Mouse (Mus musculus) limb, embryonic 14.5 days (tissue): ENCODE measurements at regions not wholly inside any gene's neighbourhood (a gene's known extent, or its start where the extent isn't known, plus 50 kb on each side); places are given as distances from the start of the nearest gene placed in this dataset.

Experiments
- ATAC-seq: fragments of 200-750 bp; cut with Nextera tagmentation; 2 replicates; pipeline ENCODE4 v1.8.0; 2017; ENCODE audit warnings: low read depth, moderate number of reproducible peaks, moderate TSS enrichment; ENCODE audit not compliant: low FRiP score
- DNase-seq: peaks from one replicate; pipeline ENCODE4 v3.0.0-alpha.2; 2015; ENCODE audit warnings: low spot score
- H3K27ac ChIP-seq: fragments of 300-500 bp; sonication (generic); replicated peaks from 2 replicates; pipeline ENCODE4 v1.5.1; 2014; ENCODE audit warnings: low read depth, mild to moderate bottlenecking, low read length, moderate library complexity, mixed read lengths
- H3K27me3 ChIP-seq: fragments of 300-500 bp; sonication (generic); 2 replicates; pipeline ENCODE4 v1.6.1; 2014; ENCODE audit warnings: low read length, mixed read lengths; ENCODE audit not compliant: control insufficient read depth, insufficient read depth
- H3K36me3 ChIP-seq: fragments of 300-500 bp; sonication (generic); 2 replicates; pipeline ENCODE4 v1.6.1; 2014; ENCODE audit warnings: mild to moderate bottlenecking, low read length, moderate library complexity, mixed read lengths; ENCODE audit not compliant: control insufficient read depth, insufficient read depth
- H3K4me1 ChIP-seq: fragments of 300-500 bp; sonication (generic); 2 replicates; pipeline ENCODE4 v1.6.1; 2014; ENCODE audit warnings: antibody characterized with exemption, low read length, mixed read lengths; ENCODE audit not compliant: control insufficient read depth, insufficient read depth
- H3K4me2 ChIP-seq: fragments of 300-500 bp; sonication (generic); replicated peaks from 2 replicates; pipeline ENCODE4 v1.6.1; 2014; ENCODE audit warnings: low read depth, mild to moderate bottlenecking, low read length, moderate library complexity; ENCODE audit not compliant: severe bottlenecking
- H3K4me3 ChIP-seq: fragments of 300-500 bp; sonication (generic); replicated peaks from 2 replicates; pipeline ENCODE4 v1.5.1; 2014; ENCODE audit warnings: low read length
- H3K9ac ChIP-seq: fragments of 300-500 bp; sonication (generic); 2 replicates; pipeline ENCODE4 v1.6.1; 2014; ENCODE audit warnings: mild to moderate bottlenecking, low read depth, low read length, moderate library complexity; ENCODE audit not compliant: severe bottlenecking
- H3K9me3 ChIP-seq: fragments of 300-500 bp; sonication (generic); 2 replicates; pipeline ENCODE4 v1.6.1; 2016; ENCODE audit warnings: low read length; ENCODE audit not compliant: control insufficient read depth
- POLR2A ChIP-seq: fragments of 200-500 bp; IDR thresholded peaks from 2 replicates; pipeline ENCODE4 v1.8.0; 2012; ENCODE audit warnings: inconsistent platforms, mild to moderate bottlenecking, moderate library complexity, borderline replicate concordance; ENCODE audit not compliant: insufficient read depth, insufficient read length; ENCODE audit errors: extremely low read depth
- WGBS: fragments of 180-500 bp; shearing (Covaris S2); extraction: QIAGEN DNeasy Blood & Tissue Kit; methylation state at CpG from one replicate; pipeline ENCODE4 v1.1.7; 2014; 5-methylcytosine and 5-hydroxymethylcytosine counted together

DNA sequence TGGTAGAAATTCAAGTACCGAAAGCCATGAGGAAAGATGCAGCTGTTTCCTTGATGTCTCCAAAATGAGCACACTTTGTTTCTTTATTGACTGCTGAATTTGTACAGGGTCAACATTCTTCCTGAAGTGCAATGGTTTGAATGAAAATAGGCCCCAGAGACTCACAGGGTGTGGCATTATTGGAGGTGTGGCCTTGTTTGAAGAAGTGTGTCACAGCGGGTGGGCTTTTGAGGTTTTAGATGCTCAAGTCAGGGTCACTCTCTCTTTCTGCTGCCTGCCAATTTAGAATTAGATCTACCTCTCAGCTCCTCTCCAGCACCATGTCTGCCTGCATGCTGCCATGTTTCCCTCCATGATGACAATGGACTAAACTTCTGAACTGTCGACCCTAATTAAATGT is 227.2 kb upstream of the Mpped2 start:
- DNase-seq (no peak), ATAC-seq (no peak)
- Histone ChIP-seq H3K4me2 (no peak overlapping the region), H3K4me3 (no peak overlapping the region), H3K36me3 (no peaks in the 10 kb centered on the region), H3K9me3 (no peaks in the 10 kb centered on the region), H3K4me1 (peaks cover 16% of the 10 kb centered on the region), H3K27ac (no peak overlapping the region), H3K9ac (no peak overlapping the region), H3K27me3 (no peaks in the 10 kb centered on the region)
- 80% methylated on average over 3 of the region's 3 CpGs for WGBS
- TF ChIP-seq POLR2A: no peak

DNA sequence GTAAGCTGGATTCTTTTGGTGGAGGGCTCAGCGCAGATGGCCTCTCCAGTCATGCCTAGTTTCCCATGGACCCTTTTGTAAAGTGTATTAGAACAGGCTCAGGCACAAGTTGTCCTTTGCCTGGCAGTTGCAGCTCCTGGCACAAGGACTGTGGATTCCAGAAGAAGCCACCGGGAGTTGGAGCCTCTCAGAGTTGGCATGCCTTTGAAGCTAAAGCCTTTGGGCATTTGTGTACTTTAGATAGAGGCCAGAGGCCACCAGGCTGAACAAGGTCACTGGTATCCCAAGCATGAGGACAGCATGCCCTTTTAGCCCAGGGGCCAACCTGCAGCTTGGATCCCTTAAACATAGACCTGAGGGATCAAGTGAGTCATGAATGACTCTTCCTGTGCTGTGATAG is 223.9 kb upstream of the Mpped2 start:
- DNase-seq: no peak
- no peak overlapping the region for H3K4me2 ChIP-seq
- WGBS: 80% methylated on average over 2 of the region's 2 CpGs
- H3K9me3 ChIP-seq: no peaks in the 10 kb centered on the region
- TF ChIP-seq POLR2A: no peak
- no peak overlapping the region for H3K4me3 ChIP-seq
- ATAC-seq: no peak
- H3K27ac ChIP-seq: no peak overlapping the region
- no peaks in the 10 kb centered on the region for H3K4me1 ChIP-seq
- no peak overlapping the region for H3K9ac ChIP-seq
- no peaks in the 10 kb centered on the region for H3K36me3 ChIP-seq
- no peaks in the 10 kb centered on the region for H3K27me3 ChIP-seq

- Histone ChIP-seq H3K4me1 (no peaks in the 10 kb centered on the region), H3K27me3 (no peaks in the 10 kb centered on the region), H3K9me3 (no peaks in the 10 kb centered on the region), H3K9ac (no peak overlapping the region), H3K36me3 (no peaks in the 10 kb centered on the region), H3K27ac (no peak overlapping the region), H3K4me3 (no peak overlapping the region), H3K4me2 (no peak overlapping the region)
- ATAC-seq (no peak; the same call in 1 of the 2 replicates), DNase-seq (no peak)
- WGBS: 54% methylated on average over 3 of the region's 3 CpGs
- no peak for TF ChIP-seq POLR2A
Observed at GRCm38 (mm10) chr2:106473458-106473857, 219.6 kb upstream of the Mpped2 start.

DNA sequence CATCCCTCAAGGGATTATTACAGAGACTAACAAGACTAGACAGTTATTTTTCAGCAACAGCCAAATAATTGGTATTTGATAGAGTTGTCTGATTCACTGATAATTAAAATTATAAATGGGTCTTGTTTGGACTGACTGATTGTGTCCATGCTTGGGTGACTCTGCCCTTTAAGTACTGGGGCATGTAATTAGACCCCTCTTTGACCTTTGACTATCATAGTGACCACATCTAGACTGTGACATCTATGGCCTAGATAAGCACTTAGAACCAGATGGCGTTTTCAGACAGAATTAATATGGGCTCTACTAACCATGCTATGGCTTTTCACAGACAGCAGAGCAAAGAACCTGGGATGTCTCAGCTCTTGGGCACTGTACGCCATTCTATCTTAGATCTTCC is 215.1 kb upstream of the Mpped2 start:
- no peak overlapping the region for H3K4me2 ChIP-seq
- no peak overlapping the region for H3K9ac ChIP-seq

DNA sequence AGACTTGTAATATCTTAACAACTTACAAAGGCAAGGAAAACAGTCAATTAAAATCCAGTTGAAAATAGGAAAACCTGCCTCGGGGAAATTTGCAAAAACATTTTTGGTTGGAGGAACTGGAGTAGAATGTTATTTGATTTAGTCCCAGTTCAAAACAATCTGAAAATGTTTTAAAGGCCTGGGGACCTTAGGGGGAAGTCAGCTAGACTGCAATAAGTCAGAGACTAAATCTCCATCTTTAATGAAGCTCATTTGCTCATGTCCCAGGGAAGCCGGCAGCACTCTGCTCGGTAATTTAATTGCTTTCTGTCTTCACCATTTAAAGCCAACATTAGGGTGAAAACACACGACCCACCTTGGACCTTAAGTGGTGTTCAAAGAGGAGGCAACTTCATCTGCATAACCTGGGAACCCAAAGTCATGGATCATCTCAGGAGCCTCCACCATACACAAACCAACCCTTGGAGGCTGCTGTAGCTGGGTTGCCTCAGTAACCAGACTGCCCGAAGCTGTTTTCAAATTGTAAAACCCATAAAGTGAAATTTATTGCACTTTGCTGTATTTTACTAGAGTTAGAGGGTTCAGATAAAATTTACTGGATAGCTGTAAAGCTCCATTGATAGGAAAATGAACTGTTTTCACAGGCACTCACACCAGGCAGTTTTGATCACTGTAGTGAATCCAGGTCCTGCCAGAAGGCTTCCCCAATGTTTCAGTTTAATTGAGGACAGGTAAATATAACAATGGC is 205.6 kb upstream of the Mpped2 start:
- no peak for TF ChIP-seq POLR2A
- ATAC-seq (peak; percentile 87), DNase-seq (peak; percentile 71)
- peak overlapping the region; percentile 21; the same call in 1 of the 2 replicates for H3K4me2 ChIP-seq
- 13% methylated on average over 5 of the region's 5 CpGs for WGBS
- no peaks in the 10 kb centered on the region for H3K36me3 ChIP-seq
- H3K9ac ChIP-seq: no peak overlapping the region
- peak overlapping the region; percentile 55; the same call in 1 of the 2 replicates for H3K27ac ChIP-seq
- H3K4me1 ChIP-seq: peaks cover 36% of the 10 kb centered on the region
- H3K27me3 ChIP-seq: no peaks in the 10 kb centered on the region
- no peaks in the 10 kb centered on the region for H3K9me3 ChIP-seq
- H3K4me3 ChIP-seq: no peak overlapping the region

More for the DNA sequence above, 215.1 kb upstream of the Mpped2 start:
- no peak overlapping the region for H3K4me3 ChIP-seq
- no peaks in the 10 kb centered on the region for H3K9me3 ChIP-seq
- H3K4me1 ChIP-seq: no peaks in the 10 kb centered on the region
- H3K27ac ChIP-seq: no peak overlapping the region
- WGBS: 76% methylated on average over 2 of the region's 2 CpGs
- TF ChIP-seq POLR2A: no peak
- H3K27me3 ChIP-seq: no peaks in the 10 kb centered on the region
- DNase-seq (no peak), ATAC-seq (no peak)
- no peaks in the 10 kb centered on the region for H3K36me3 ChIP-seq
